Mouse (Mus musculus) kidney, adult 2 months (tissue): ENCODE measurements around the gene Ercc1.

Experiments
- CTCF ChIP-seq: fragments of 200-500 bp; conservative IDR thresholded peaks from 2 replicates; pipeline ENCODE4 v1.5.1; 2011; ENCODE audit warnings: low read depth, mild to moderate bottlenecking, control low read depth, low read length, moderate library complexity, mixed read lengths; ENCODE audit not compliant: insufficient read depth, insufficient read length
- POLR2A ChIP-seq: fragments of 200-500 bp; IDR thresholded peaks from one replicate; pipeline ENCODE4 v1.6.1; 2011; ENCODE audit warnings: low read depth, low read length, control low read depth

DNA sequence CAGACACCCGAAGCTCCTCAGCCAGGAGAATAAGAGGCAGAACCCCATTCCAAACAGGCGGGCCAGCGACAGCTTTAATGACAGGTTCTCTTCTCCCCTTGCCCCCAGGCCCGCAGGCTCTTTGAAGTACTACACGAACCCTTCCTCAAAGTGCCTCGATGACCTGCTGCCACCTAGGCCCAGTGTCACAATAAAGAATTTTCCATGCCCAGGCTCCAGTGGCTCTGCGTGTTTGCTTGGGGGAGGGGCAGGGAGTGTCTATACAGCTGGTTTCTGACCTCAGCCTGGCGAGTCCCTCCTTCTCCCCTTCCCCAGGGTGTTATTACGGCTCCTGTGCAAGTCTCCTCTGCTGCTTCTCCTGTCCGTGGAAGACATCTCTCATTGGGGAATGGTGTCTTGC lies 11.7 kb downstream of the Ercc1 start:
- no peak for TF ChIP-seq POLR2A
- no peak for TF ChIP-seq CTCF
